Mouse (Mus musculus) stomach, embryonic 15.5 days (tissue): ENCODE measurements around the gene Notum. TPM values are rescaled to one million over a fixed set of nuclear protein-coding genes. Genes with fewer than 3 reads are reported as not detected.
"Not testable (repeated sequence)": the region's sequence is repeated elsewhere in the genome, so short reads cannot be mapped to it uniquely, and the experiment has no call there.

ENCODE experiments used
- ATAC-seq: fragments of 200-750 bp; cut with Nextera tagmentation; 2 replicates; pipeline ENCODE4 v1.8.0; 2017; ENCODE audit warnings: low read depth, moderate number of reproducible peaks, moderate TSS enrichment; ENCODE audit not compliant: insufficient read depth, low FRiP score
- H3K27ac ChIP-seq: fragments of 300-500 bp; sonication (generic); 2 replicates; pipeline ENCODE4 v1.5.1; 2015; ENCODE audit warnings: mild to moderate bottlenecking, inconsistent platforms
- H3K27me3 ChIP-seq: fragments of 300-500 bp; sonication (generic); replicated peaks from 2 replicates; pipeline ENCODE4 v1.6.1; 2015; ENCODE audit warnings: inconsistent platforms
- H3K36me3 ChIP-seq: fragments of 300-500 bp; sonication (generic); 2 replicates; pipeline ENCODE4 v1.6.1; 2015; ENCODE audit warnings: inconsistent platforms
- H3K4me1 ChIP-seq: fragments of 300-500 bp; sonication (generic); 2 replicates; pipeline ENCODE4 v1.6.1; 2015; ENCODE audit warnings: inconsistent platforms
- H3K4me2 ChIP-seq: fragments of 300-500 bp; sonication (generic); 2 replicates; pipeline ENCODE4 v1.6.1; 2015; ENCODE audit warnings: mild to moderate bottlenecking, inconsistent platforms
- H3K4me3 ChIP-seq: fragments of 300-500 bp; sonication (generic); replicated peaks from 2 replicates; pipeline ENCODE4 v1.5.1; 2015; ENCODE audit warnings: inconsistent platforms
- H3K9ac ChIP-seq: fragments of 300-500 bp; sonication (generic); 2 replicates; pipeline ENCODE4 v1.6.1; 2015; ENCODE audit warnings: inconsistent platforms
- H3K9me3 ChIP-seq: fragments of 300-500 bp; sonication (generic); 2 replicates; pipeline ENCODE4 v1.6.1; 2016; ENCODE audit warnings: inconsistent platforms
- WGBS: fragments of 180-500 bp; shearing (Covaris S2); methylation state at CpG from one replicate; pipeline ENCODE4 v1.1.7; 2015; 5-methylcytosine and 5-hydroxymethylcytosine counted together
- polyA plus RNA-seq: library from polyadenylated mRNA; unstranded; fragments of >200 nt; fragmentation: Nextera tagmentation; extraction: Ambion mirVana; gene quantifications from 2 replicates; pipeline ENCODE4 v1.2.1, GENCODE M21; 2015

The Notum gene
- polyA plus RNA-seq, 1 experiment from 2014 or later = 4.9 TPM

DNA sequence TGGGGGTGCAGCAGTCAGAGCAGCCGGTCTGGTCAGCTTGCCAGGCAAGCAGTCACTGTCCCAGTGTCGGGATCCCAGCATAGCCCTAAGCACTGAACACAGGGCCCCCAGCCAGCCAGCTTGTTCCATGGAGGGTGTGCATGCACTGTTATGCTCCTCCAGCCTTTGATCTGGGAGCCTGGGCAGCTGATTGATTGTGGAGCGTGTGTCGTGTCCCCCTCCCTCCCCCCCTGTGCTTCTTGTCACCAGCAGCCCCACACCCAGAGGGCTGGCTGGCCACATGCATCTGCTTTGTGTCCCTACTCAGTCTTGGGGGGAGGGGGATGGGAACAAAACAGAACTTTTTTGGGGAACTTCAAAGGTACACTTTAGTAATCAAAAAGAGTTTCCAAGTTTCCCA, 34.2 kb upstream of the Notum start:
- Histone ChIP-seq H3K4me3 (no peak overlapping the region), H3K9me3 (no peaks in the 10 kb centered on the region), H3K27me3 (no peaks in the 10 kb centered on the region), H3K4me1 (peaks cover 7% of the 10 kb centered on the region), H3K36me3 (0 out of 2 replicates have a peak, but pooled peaks cover 6% of the 10 kb centered on the region), H3K9ac (no peak overlapping the region), H3K27ac (peak overlapping the region; percentile 33), H3K4me2 (no peak overlapping the region)
- peak; percentile 63; the same call in 1 of the 2 replicates for ATAC-seq
- WGBS = 16% methylated on average over 4 of the region's 4 CpGs

DNA sequence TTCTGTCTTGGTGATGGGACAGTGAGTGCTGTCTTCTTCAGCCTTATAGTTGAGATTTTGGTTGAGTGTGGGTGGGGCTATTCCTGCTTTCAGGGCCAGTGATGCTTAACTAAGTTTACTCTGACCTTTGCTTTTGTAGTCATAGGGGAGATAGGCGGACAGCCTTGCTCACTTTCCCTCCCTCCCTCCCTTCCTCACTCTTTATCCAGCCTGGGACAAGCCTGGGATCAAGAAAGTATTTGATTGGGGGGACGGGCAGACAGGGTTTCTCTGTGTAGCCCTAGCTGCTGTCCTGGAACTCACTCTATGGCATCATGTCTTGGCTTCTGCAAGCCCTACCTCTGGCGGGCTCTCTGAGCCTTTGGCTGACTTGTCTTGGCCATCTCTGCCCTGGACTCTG, 32.5 kb upstream of the Notum start:
- H3K4me2 ChIP-seq = no peak overlapping the region
- 66% methylated on average over 3 of the region's 3 CpGs for WGBS
- 0 out of 2 replicates have a peak, but pooled peaks cover 17% of the 10 kb centered on the region for H3K36me3 ChIP-seq
- H3K4me3 ChIP-seq = no peak overlapping the region
- H3K4me1 ChIP-seq = peaks cover 7% of the 10 kb centered on the region
- no peak overlapping the region for H3K9ac ChIP-seq
- H3K9me3 ChIP-seq = no peaks in the 10 kb centered on the region
- no peaks in the 10 kb centered on the region for H3K27me3 ChIP-seq
- no peak for ATAC-seq
- no peak overlapping the region for H3K27ac ChIP-seq

DNA sequence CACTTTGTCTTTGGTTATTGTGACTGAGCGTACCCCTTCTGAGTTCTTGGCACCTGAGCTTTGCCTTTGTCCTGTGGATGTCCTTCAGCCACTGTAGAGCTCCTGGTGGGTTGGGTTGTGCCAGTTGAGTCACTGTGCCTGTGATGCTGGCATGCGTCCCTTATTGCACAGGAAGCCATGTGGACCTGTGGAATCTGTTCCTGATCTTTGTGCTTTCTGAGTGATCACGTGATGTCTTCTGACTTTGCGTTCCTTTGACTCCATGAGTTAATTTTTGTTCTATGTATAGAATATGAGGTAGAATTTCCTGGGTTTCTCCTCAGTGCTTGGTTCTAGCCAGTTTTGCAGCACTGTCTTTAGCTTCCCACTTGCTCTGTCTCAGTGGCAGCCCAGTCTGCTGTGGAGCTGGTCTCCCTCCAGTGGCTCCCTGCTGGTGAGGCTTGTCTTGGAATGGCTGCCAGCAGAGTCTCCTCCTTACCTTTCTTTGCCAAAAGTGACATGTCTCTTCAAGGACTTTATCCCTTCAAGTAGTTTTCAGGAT, 31.6 kb upstream of the Notum start:
- no peak overlapping the region for H3K4me3 ChIP-seq
- no peaks in the 10 kb centered on the region for H3K27me3 ChIP-seq
- no peak overlapping the region for H3K4me2 ChIP-seq
- peaks cover 22% of the 10 kb centered on the region; the same call in 1 of the 2 replicates for H3K36me3 ChIP-seq
- no peak overlapping the region for H3K9ac ChIP-seq
- H3K4me1 ChIP-seq = peaks cover 7% of the 10 kb centered on the region
- H3K9me3 ChIP-seq = no peaks in the 10 kb centered on the region
- WGBS = 92% methylated on average over 4 of the region's 4 CpGs
- ATAC-seq = no peak
- H3K27ac ChIP-seq = no peak overlapping the region

DNA sequence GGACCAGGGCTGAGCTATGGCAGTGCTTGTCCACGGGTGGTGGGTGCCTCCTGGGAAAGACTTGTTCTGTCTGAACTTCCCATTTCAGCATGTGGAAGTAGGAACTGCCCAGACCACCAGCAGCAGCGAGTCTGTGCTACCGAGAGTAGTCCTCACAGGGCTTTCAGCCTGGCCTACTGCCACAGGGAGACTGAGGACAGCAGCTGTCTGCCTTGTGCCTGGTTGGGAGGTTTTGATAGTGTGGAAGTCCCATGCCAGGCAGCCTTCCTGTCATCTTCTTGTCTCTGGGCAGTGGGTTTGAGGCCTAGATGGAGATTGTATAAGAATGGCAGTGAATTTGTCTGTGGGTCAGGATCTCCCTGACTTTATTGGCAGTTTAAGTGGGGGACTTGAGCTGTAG, 28.4 kb upstream of the Notum start:
- Histone ChIP-seq H3K9ac (no peak overlapping the region), H3K36me3 (peaks cover 26% of the 10 kb centered on the region; the same call in 1 of the 2 replicates), H3K9me3 (no peaks in the 10 kb centered on the region), H3K27me3 (no peaks in the 10 kb centered on the region), H3K4me1 (peaks cover 12% of the 10 kb centered on the region; the same call in 1 of the 2 replicates), H3K27ac (no peak overlapping the region), H3K4me2 (no peak overlapping the region), H3K4me3 (no peak overlapping the region)
- no peak for ATAC-seq
- 83% methylated on average over 3 of the region's 3 CpGs for WGBS

DNA sequence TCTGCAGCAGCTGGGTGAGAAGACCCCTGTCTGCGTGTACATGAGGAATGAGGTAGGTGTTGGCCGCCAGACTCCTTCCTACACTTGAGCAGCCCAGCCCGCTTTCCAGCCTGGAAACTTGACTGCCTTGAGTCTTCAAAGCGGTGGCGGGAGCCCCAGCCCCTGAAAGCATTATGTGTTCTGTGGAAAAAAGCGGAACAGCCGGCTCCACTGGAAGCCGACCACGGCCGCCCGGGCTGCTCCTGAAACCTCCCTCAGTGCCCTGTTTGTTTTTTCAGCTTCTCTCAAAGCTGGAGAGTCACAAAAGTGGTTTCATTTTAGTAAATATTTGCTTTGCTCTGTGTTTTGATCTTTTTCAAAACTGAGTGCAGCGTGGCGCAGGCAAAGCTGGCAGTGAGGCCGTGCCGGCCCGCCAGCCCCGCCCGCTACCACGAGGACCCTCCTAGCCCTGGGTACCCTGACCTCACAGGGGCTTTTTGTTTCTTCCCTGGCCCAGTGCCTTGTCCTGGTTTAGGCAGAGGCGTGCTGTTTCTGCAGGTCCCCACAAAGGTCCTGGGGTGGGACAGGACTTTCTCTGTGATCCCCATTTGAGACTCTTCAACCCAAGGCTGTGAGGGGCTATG, 25.8 kb upstream of the Notum start:
- WGBS = 58% methylated on average over 20 of the region's 20 CpGs
- Histone ChIP-seq H3K4me3 (no peak overlapping the region), H3K9me3 (no peaks in the 10 kb centered on the region), H3K27ac (peak overlapping the region; percentile 81), H3K36me3 (peaks cover 34% of the 10 kb centered on the region; the same call in 1 of the 2 replicates), H3K9ac (no peak overlapping the region), H3K4me2 (no peak overlapping the region; the same call in 1 of the 2 replicates), H3K4me1 (peaks cover 12% of the 10 kb centered on the region; the same call in 1 of the 2 replicates), H3K27me3 (no peaks in the 10 kb centered on the region)
- ATAC-seq = peak; percentile 63

DNA sequence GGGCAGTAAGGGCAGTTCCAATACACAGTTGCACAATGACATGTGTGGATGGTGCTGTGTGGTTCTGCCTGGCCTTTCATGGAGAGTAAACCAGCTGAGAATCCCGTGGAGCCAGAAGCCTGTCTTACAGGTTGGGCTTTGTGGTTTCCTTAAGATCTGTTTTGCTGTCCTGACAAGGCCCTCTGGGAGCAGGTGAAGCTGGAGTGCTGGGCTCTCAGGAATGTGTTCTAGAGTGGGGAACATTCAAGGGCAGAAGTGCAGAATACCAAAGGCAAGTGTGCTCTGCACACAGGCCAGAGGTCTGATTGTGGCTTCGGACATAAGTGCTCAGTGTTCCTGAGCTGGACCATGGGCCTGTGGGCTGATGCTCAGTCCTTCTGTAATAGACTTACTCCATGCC, 23.7 kb upstream of the Notum start:
- H3K27ac ChIP-seq = no peak overlapping the region
- H3K4me2 ChIP-seq = no peak overlapping the region
- no peak for ATAC-seq
- 84% methylated on average over 2 of the region's 2 CpGs for WGBS
- no peaks in the 10 kb centered on the region for H3K27me3 ChIP-seq
- H3K9ac ChIP-seq = no peak overlapping the region
- no peak overlapping the region for H3K4me3 ChIP-seq
- peaks cover 12% of the 10 kb centered on the region; the same call in 1 of the 2 replicates for H3K4me1 ChIP-seq
- H3K9me3 ChIP-seq = no peaks in the 10 kb centered on the region
- H3K36me3 ChIP-seq = peaks cover 31% of the 10 kb centered on the region

DNA sequence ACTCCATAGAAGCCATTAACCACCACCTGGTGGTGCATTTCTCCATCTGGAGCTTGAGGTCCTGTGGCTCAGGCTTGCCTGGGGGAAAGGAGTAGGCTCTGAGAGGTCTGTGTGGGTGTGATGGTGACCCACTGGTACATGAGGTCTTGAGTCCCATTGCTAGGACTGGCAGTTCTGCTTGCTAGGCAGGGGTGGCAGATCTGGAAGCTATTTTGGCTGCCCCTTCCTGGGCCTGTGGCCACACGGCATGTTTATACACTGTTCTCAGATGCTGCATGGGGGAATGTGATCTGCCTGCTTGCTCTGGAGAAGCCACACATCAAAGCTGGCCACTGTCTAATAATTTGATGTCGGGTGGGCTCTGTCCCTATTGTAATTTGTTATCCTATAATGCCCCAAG, 23.1 kb upstream of the Notum start:
- Histone ChIP-seq H3K27ac (no peak overlapping the region), H3K4me2 (no peak overlapping the region), H3K9ac (no peak overlapping the region), H3K9me3 (no peaks in the 10 kb centered on the region), H3K36me3 (peaks cover 26% of the 10 kb centered on the region), H3K4me3 (no peak overlapping the region), H3K4me1 (peaks cover 12% of the 10 kb centered on the region; the same call in 1 of the 2 replicates), H3K27me3 (no peaks in the 10 kb centered on the region)
- 76% methylated on average over 2 of the region's 2 CpGs for WGBS
- no peak for ATAC-seq

DNA sequence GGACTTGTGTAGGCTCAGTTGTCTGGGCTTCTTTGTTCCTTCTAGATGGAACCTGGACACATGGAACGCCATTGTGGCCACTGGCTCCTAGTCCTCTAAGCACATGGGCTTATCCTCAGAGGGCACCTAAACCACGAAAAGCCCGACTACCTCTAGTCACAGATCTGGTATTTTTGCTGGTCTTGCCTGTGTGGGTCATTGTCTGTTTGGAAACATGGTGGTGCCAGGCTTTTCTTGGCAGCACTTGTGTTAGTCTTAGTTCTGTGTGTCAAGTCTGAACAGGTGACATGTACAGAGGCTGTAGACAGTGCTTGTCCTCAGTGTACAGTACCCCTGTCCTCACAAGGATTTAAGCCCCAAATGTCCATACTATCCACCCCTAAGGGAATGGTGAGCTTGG, 22.6 kb upstream of the Notum start:
- H3K9ac ChIP-seq = no peak overlapping the region
- H3K4me3 ChIP-seq = no peak overlapping the region
- ATAC-seq = no peak
- H3K9me3 ChIP-seq = no peaks in the 10 kb centered on the region
- WGBS = 87% methylated on average over 3 of the region's 3 CpGs
- H3K27ac ChIP-seq = no peak overlapping the region
- H3K27me3 ChIP-seq = no peaks in the 10 kb centered on the region
- H3K36me3 ChIP-seq = peaks cover 24% of the 10 kb centered on the region
- no peak overlapping the region for H3K4me2 ChIP-seq
- peaks cover 12% of the 10 kb centered on the region; the same call in 1 of the 2 replicates for H3K4me1 ChIP-seq

DNA sequence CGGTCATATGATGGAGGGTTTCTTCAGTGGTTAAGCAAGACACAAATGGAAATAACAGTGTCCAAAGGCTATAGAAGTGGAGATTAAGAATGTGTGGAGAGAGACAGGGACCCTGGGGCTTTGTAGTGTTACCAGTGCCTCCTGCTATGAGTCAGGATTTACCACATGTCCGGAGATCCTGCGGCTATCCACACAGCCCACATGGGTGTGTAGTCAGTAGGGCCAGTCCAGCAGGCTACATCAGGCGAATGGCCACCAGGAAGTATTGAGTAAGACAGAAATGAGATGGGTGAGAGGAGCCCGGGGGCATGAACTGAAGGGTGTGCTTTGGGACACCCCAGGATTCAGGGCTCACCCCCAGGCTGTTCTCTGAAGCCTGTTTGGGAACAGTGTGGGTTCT, 21.7 kb upstream of the Notum start:
- Histone ChIP-seq H3K27me3 (no peaks in the 10 kb centered on the region), H3K4me1 (peaks cover 12% of the 10 kb centered on the region; the same call in 1 of the 2 replicates), H3K4me2 (no peak overlapping the region), H3K9me3 (no peaks in the 10 kb centered on the region), H3K27ac (no peak overlapping the region), H3K36me3 (peaks cover 24% of the 10 kb centered on the region), H3K4me3 (no peak overlapping the region), H3K9ac (no peak overlapping the region)
- 88% methylated on average over 5 of the region's 5 CpGs for WGBS
- ATAC-seq = no peak

DNA sequence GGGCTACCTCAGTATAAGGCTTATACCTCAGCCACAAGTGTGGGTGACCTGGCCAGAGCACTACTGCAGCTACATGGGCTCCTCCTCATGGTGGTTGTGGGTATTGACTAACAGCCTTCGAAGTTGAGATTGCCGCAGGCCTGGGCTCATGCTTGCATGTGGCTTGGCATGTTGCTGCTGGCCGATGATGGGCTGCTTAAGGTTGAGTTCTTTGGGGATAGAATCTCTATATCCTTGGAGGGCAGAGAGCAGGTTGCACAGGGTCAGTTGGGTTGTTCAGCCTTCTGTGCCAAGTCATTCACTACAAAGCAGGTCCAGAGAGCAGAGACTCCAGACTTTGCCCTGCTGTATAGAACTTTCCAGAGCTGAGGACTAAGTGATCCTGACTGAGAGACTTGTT, 18.9 kb upstream of the Notum start:
- Histone ChIP-seq H3K9ac (no peak overlapping the region), H3K36me3 (peaks cover 27% of the 10 kb centered on the region), H3K4me3 (no peak overlapping the region), H3K9me3 (no peaks in the 10 kb centered on the region), H3K4me1 (0 out of 2 replicates have a peak, but pooled peaks cover 3% of the 10 kb centered on the region), H3K4me2 (no peak overlapping the region), H3K27ac (no peak overlapping the region), H3K27me3 (no peaks in the 10 kb centered on the region)
- WGBS = 65% methylated on average over 3 of the region's 3 CpGs
- peak; percentile 21; the same call in 1 of the 2 replicates for ATAC-seq

DNA sequence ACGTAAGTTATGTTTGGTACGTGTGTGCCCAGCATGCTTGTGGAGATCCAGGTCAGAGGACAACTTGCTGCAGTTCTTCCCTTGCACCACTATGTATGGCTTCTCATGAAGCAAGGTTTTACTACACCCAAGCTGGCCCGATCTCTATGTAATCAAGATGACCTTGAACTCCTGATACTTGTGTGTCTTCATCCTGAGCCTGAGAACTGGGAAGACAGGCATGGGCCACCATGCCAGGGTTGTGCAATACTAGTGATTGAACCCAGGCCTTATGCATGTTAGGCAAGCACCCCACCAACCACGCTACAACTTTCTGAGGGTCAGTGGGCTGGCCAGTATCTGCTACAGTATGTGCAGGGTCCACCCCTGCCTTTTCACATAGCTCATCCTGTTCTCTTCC, 16.0 kb upstream of the Notum start:
- H3K27me3 ChIP-seq = no peaks in the 10 kb centered on the region
- no peak overlapping the region for H3K9ac ChIP-seq
- peaks cover 19% of the 10 kb centered on the region for H3K36me3 ChIP-seq
- WGBS = 83% methylated on average over 4 of the region's 4 CpGs
- peaks cover 9% of the 10 kb centered on the region; the same call in 1 of the 2 replicates for H3K4me1 ChIP-seq
- no peaks in the 10 kb centered on the region for H3K9me3 ChIP-seq
- H3K4me3 ChIP-seq = no peak overlapping the region
- no peak overlapping the region for H3K4me2 ChIP-seq
- H3K27ac ChIP-seq = no peak overlapping the region
- ATAC-seq = no peak

DNA sequence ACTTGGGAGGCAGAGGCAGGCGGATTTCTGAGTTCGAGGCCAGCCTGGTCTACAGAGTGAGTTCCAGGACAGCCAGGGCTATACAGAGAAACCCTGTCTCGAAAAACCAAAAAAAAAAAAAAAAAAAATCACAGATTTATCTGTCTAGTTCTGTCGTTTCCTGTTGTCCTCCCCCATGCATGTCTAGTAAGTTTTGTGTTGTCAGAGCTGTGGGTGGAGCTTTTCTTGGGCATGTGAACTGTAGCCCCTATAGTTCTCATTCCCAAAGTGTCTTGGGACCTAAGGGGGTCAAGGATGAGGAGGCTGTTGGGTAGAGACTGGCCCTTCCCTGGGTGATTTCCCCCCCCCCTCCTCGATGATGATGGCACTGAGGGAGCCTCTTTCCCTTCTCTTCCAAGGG, 14.9 kb upstream of the Notum start:
- not testable (repeated sequence) for H3K9ac ChIP-seq, H3K27ac ChIP-seq, H3K9me3 ChIP-seq, H3K27me3 ChIP-seq, ATAC-seq, H3K4me2 ChIP-seq, H3K4me1 ChIP-seq, H3K4me3 ChIP-seq
- H3K36me3 ChIP-seq = peaks cover 15% of the 10 kb centered on the region
- 79% methylated on average over 5 of the region's 5 CpGs for WGBS
